Mouse (Mus musculus) heart, adult 2 months (tissue): Measurements from ENCODE around the gene Abca7.

Source experiments
- CTCF ChIP-seq: fragments of 200-600 bp; IDR thresholded peaks from 2 replicates; pipeline ENCODE4 v1.8.1; 2022; ENCODE audit warnings: antibody characterized with exemption, mild to moderate bottlenecking, moderate library complexity
- EP300 ChIP-seq: fragments of 200-500 bp; IDR thresholded peaks from 2 replicates; pipeline ENCODE4 v1.6.1; 2011; ENCODE audit warnings: low read depth, low read length, control low read depth; ENCODE audit not compliant: insufficient read depth

- TF ChIP-seq EP300: no peak
- no peak for TF ChIP-seq CTCF
Observed at GRCm38 (mm10) chr10:79974668-79975067, 21.6 kb upstream of the Abca7 start.
